Mouse (Mus musculus) WW6 (cell line): ENCODE measurements around the gene Tshz2.
A peak's percentile ranks its signal among the peaks of the same experiment; 100 is the strongest.
"Not testable (repeated sequence)": the region's sequence is repeated elsewhere in the genome, so short reads cannot be mapped to it uniquely, and the experiment has no call there.

Experiments used
- DNase-seq: peaks from one replicate; pipeline ENCODE4 v3.0.0-alpha.2; 2013; ENCODE audit warnings: low read depth, low spot score

Gene Tshz2

GRCm38 (mm10) chr2:169758120-169758519, 125.3 kb downstream of the Tshz2 start:
- no peak for DNase-seq

- DNase-seq = no peak
Measured at GRCm38 (mm10) chr2:169760117-169760516, 127.3 kb downstream of the Tshz2 start.

DNA sequence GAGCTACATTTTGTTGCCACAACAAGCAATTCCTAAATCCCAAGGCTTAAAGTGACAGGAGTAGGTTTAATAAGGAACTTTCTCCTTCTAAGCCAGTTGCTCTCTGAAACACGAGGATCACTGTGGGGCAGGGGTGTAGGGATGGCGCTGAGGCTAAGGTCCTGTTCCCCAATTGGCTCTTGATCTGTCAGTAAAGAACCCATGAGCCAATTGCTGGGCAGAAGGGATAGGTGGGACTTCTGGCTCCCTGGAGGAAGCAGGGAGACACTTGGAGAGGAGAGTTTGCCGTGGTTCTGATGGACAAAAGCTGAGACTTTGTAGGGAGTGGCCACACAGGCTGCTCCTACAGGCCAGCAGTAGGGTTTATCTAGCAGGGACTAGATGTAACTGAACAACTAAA, 128.9 kb downstream of the Tshz2 start:
- DNase-seq = no peak

DNA sequence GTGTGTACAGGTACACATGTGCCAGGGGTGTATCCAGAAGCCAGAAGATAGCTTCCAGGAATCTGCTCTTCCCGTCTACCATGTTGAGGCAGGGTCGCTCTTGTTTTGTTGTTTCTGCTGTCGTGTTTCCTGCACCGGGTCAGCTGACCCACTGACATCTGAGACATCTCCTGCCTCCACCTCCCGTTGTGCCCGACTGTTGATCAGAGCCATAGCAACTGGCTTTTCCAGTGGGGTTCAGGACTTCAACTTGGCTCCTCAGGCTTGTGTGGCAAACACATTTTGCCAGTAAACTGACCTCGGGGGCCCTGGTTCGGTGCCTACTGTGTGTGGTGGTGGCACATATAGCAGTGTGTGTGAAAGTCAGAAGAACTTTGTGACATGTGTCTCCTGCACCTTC, 129.5 kb downstream of the Tshz2 start:
- no peak for DNase-seq

DNA sequence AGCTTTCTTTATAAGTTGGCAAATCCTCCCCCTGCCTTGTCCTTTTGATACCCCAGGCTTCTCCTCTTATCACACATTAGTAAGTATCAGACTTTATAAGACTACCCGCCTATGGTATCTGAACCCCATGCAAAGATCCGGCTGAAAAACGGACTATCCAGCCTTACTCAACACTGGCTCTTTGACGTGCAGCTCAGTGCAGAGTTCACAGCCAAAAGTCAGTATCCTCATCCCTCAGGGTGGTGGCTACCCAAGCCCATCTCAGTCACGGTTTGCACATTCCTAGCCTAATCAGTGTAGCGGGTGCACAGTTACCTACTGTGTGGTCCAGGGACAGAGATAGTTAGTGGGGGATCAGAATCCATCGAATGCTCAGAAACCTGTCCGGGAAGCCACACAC, 130.9 kb downstream of the Tshz2 start:
- DNase-seq = no peak

GRCm38 (mm10) chr2:169766247-169766646, 133.4 kb downstream of the Tshz2 start:
- DNase-seq = no peak

- DNase-seq = no peak
Measured at GRCm38 (mm10) chr2:169767281-169767680, 134.5 kb downstream of the Tshz2 start.

DNA sequence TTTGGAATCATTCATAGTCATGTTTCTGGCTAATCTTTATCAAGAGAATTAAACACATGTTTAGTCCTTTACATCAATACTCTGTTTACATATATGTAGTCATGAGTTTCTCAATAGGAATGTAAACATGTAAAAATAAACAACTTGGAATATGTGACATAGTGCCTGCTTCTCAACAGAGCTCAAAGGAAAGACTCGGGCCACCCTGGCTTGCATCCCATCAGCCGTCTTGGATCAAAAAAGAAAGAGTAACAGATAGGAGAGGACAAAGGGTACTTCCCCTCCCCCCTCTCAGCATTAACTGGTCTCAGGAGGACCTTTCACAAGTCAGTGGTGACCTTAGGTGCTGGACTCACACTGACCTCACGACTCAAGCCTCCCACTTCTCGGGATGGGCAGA, 142.3 kb downstream of the Tshz2 start:
- DNase-seq = no peak

GRCm38 (mm10) chr2:169777242-169777641, 144.4 kb downstream of the Tshz2 start:
- no peak for DNase-seq

GRCm38 (mm10) chr2:169777764-169778163, 145.0 kb downstream of the Tshz2 start:
- DNase-seq = no peak

DNA sequence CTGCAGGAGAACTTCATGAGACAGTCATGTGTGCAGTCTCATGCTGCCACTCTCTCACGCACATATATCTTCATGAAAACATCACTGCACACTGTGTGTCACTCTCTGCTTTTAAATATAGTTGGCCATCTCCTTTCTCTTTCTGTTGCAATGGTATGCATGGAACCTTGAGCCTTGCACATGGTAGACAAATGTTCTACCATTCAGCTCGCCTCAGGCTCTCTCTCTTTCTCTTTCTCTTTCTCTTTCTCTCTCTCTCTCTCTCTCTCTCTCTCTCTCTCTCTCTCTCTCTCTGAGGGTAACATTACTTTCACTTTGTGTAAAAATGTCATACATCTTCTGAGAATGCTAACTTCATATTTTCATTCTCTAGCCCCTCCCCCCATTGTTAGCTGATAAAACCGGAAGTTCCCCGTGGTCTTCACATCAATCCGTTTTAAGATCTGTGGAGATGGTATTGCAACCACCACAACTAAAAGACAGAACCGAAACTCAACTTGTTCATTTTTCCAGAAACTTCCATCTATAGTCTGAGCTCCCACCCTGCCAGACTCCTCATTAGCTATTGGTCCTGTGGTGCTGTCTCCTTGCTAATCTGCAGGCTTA, 146.0 kb downstream of the Tshz2 start:
- DNase-seq = no peak

- DNase-seq = not testable (repeated sequence)
Measured at GRCm38 (mm10) chr2:169781671-169782070, 148.9 kb downstream of the Tshz2 start.

GRCm38 (mm10) chr2:169782874-169783680, 150.3 kb downstream of the Tshz2 start:
- DNase-seq = no peak

DNA sequence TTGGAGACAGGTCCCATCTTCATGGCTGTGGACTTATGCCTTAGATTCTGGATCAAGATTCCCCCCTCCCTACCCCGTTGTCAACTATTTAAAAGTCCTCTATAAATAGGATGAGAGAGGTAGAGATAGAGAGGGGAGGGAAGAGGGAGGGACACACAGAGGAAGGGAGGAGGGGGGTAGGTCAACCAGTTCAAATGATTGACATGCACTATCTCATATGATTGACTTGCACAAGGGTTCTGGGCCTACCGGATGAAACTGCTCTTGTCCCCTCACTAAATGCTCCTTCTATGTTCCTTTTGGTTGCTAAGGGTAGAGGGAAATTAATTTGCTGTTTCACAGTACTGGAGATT, 150.8 kb downstream of the Tshz2 start:
- no peak for DNase-seq

GRCm38 (mm10) chr2:169787381-169787780, 154.6 kb downstream of the Tshz2 start:
- no peak for DNase-seq

GRCm38 (mm10) chr2:169787906-169788305, 155.1 kb downstream of the Tshz2 start:
- no peak for DNase-seq

DNA sequence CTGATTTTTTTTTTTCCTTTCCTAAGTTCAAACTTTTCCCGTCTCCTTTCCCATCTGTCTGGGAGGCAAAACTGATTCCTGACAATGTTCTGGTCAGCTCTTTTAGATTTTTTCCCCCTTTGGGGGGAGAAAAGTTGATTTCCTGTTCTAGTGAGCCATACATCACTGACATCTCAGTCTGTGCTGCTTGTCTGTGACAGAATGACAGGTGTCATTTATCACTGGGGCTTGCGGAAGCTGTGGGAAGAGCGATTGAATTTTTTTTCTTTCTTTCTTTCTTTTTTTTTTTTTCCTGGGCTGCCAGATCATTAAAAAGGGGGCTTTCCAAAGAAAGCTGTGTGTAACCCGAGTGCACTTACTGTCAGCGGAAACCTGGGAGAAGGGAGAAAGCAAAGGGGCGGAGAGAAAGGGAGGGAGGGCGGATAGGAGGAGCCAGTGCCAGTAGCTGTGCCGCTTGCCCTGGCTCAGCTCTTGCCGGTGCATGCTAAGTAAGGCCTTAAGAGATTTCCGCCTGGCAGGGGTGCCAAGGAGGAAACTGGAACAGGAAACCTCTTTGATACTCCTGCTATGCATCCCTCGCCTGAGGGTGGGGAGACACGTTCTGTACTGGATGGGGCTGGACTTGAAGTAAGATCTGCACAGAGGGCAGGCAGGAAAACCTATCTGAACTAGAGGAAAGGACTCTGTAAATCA, 157.8 kb downstream of the Tshz2 start:
- DNase-seq = peak; percentile 4

GRCm38 (mm10) chr2:169792706-169793105, 159.9 kb downstream of the Tshz2 start:
- no peak for DNase-seq

GRCm38 (mm10) chr2:169802241-169802640, 169.4 kb downstream of the Tshz2 start:
- no peak for DNase-seq

GRCm38 (mm10) chr2:169804380-169804779, 171.6 kb downstream of the Tshz2 start:
- DNase-seq = peak; percentile 55

GRCm38 (mm10) chr2:169805545-169805944, 172.7 kb downstream of the Tshz2 start:
- DNase-seq = no peak

DNA sequence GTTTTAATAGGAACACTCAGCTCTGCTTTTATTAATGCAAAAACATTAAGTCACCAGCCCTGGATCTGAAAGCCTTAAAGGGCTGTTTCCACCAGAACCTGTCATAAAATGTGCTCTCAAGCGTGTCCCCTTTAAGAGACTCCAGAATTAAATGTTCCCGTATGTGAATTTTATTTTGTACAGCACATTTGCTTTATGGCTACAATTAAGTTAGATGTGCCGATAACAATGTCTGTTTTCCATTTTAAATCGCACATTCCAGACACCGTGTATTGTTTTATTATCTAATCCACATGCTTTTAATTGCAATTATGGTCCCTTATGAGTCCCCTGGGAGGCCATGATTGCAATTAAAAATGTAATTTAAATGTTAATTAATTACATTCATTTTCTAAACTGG, 178.8 kb downstream of the Tshz2 start:
- no peak for DNase-seq

DNA sequence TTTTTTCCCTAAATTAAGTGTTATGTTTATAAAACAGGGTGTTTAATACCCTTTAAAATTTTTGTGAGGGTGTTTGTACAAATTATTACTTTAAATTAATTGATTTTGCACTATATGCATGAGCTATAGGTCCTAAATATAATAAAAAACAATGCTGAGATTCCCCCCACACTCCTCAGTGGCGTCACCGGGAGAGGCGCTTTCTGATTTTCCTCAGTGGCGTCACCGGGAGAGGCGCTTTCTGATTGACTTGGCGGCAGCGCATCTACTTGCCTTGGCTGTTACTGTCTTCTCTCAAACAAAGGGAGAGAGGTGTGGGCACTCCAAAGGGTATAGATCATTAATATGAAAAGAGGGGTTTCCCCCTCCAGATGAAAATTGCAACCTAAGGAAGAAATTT, 179.2 kb downstream of the Tshz2 start:
- DNase-seq = no peak
